Mouse (Mus musculus) urinary bladder, postnatal 36 days (tissue): ENCODE results near the gene Sult5a1.

ENCODE experiments used
- DNase-seq, 2 experiments: peaks; one replicate each; pipeline ENCODE4 v3.0.0; 2022; ENCODE audit warnings: low spot score in 2 of 2, mixed read lengths in 1 of 2

Gene Sult5a1

DNA sequence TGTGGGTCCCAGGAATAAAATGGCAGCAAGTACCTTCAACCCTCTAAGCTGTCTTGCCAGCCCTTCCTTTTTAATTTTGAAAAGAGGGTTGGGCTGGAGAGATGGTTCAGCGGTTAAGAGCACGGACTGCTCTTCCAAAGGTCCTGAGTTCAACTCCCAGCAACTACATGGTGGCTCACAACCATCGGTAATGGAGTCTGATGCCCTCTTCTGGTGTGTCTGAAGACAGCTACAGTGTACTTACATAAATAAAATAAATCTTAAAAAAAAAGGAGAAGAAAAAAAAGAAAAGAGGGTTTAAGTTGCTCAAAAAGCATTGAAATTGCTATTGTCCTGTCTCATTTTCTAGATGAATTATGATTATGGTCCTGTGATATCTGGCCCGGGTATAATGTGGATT, 56.9 kb downstream of the Sult5a1 start:
- DNase-seq, result no peak

DNA sequence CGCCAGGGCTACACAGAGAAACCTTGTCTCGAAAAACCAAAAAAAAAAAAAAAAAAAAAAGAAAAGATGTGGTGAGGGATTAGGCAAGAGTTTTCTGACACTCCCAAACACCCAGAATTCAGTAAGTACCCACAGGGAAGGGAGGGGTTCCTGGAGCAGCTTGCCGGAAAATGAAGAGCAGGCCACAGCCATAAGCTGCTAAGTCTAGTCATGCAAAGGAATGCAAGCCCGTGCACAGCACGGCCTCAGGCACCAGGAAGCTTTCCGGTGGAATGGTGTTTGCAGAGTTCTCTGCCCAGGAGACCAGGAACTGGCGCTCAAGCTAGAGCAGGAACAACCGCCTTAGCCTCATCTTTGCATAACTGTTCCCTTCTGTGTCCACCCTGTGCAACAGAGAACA, 57.8 kb downstream of the Sult5a1 start:
- DNase-seq, result peak in 1 of 2 experiments; percentile 35

DNA sequence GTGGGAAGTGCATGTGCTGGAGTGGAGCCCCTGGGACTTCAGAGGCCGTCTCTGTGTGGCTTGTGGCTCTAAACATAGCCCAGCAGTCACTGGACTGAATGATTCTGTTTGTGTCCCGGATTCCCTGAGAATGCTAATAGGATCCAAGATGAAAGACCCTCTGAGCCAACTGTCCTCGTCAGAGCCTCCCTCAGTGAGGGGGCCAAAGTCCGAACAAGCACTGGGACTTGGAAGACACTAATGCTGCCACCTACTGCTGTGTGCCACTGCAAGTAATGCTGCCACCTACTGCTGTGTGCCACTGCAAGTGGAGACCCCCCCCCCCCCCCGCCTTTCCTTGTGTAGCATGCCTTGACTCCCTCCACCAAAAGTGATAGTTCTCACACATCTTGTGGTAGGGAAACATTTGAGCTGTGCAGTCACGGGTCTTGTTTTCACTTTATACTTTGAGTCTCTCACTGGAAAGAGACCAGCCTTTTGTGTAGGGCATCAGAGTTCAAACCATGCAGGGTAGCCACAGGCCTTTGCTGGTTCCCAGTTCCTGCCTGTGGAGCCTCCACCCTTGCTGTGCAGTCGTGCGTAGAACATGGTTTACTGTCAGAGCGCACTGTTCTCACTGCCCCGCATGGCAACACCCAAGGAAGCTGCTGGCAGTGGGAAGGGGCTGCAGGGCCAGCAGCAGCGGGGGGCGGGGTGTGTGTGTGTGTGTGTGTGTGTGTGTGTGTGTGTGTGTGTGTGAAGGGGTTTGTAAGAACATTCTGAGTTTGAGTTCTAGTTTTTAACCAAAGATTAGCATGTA, 60.1 kb downstream of the Sult5a1 start:
- no peak for DNase-seq

- DNase-seq, result no peak
Measured at GRCm38 (mm10) chr8:123097216-123097615, 60.9 kb downstream of the Sult5a1 start.
